Mouse (Mus musculus) lung, adult 2 months (tissue): ENCODE data around the gene 2610507B11Rik.

ENCODE experiments used
- CTCF ChIP-seq: fragments of 200-500 bp; IDR thresholded peaks from 2 replicates; pipeline ENCODE4 v1.5.1; 2011; ENCODE audit warnings: mild to moderate bottlenecking, low read length, control low read depth; ENCODE audit not compliant: insufficient read depth
- POLR2A ChIP-seq: fragments of 200-500 bp; IDR thresholded peaks from 2 replicates; pipeline ENCODE4 v1.6.1; 2011; ENCODE audit warnings: low read depth, mild to moderate bottlenecking, control low read depth, low read length, borderline replicate concordance; ENCODE audit errors: extremely low read depth

GRCm38 (mm10) chr11:78271986-78272385 lies 10.4 kb downstream of the 2610507B11Rik start:
- TF ChIP-seq POLR2A, result no peak
- no peak for TF ChIP-seq CTCF
